Mouse (Mus musculus) CD4-positive, CD25-positive, alpha-beta regulatory T cell, adult 4 months (primary cell): ENCODE measurements around the gene Tmem135. TPM values are rescaled to one million over a fixed set of nuclear protein-coding genes. Genes with fewer than 3 reads are reported as not detected.
A peak's percentile ranks its signal among the peaks of the same experiment; 100 is the strongest.
"Not testable (repeated sequence)": the region's sequence is repeated elsewhere in the genome, so short reads cannot be mapped to it uniquely, and the experiment has no call there.

Source experiments
- ATAC-seq: one replicate; pipeline ENCODE4 v1.8.0; 2017
- polyA plus RNA-seq, 2 experiments: library from polyadenylated mRNA; unstranded; fragments of 100-300 nt; shearing (Covaris generic); gene quantifications; one replicate each; pipeline ENCODE4 v1.2.1; 2017

Tmem135 gene
- polyA plus RNA-seq, 2 experiments from 2014 or later, result 20.0 to 25.4 TPM

GRCm38 (mm10) chr7:89380935-89381705 is 22.9 kb downstream of the Tmem135 start:
- ATAC-seq, result no peak

GRCm38 (mm10) chr7:89371623-89372295 is 32.3 kb downstream of the Tmem135 start:
- ATAC-seq, result no peak

- peak; percentile 75 for ATAC-seq
These were observed 33.1 kb downstream of the Tmem135 start for GRCm38 (mm10) chr7:89370917-89371316.

- no peak for ATAC-seq
These were observed 33.9 kb downstream of the Tmem135 start for GRCm38 (mm10) chr7:89370086-89370485.

- no peak for ATAC-seq
These were observed 36.4 kb downstream of the Tmem135 start for GRCm38 (mm10) chr7:89367643-89368042.

- ATAC-seq, result no peak
These were observed 38.7 kb downstream of the Tmem135 start for GRCm38 (mm10) chr7:89365135-89365880.

GRCm38 (mm10) chr7:89363975-89364374 is 40.0 kb downstream of the Tmem135 start:
- no peak for ATAC-seq

GRCm38 (mm10) chr7:89356307-89356706 is 47.7 kb downstream of the Tmem135 start:
- ATAC-seq, result no peak

GRCm38 (mm10) chr7:89355519-89356255 is 48.3 kb downstream of the Tmem135 start:
- no peak for ATAC-seq

GRCm38 (mm10) chr7:89342021-89342420 is 62.0 kb downstream of the Tmem135 start:
- ATAC-seq, result no peak

- ATAC-seq, result no peak
These were observed 64.2 kb downstream of the Tmem135 start for GRCm38 (mm10) chr7:89339808-89340207.

- ATAC-seq, result peak; percentile 38
These were observed 64.9 kb downstream of the Tmem135 start for GRCm38 (mm10) chr7:89339142-89339435.

GRCm38 (mm10) chr7:89338350-89339141 is 65.5 kb downstream of the Tmem135 start:
- peak; percentile 88 for ATAC-seq

- no peak for ATAC-seq
These were observed 66.2 kb downstream of the Tmem135 start for GRCm38 (mm10) chr7:89337711-89338349.

- no peak for ATAC-seq
These were observed 67.6 kb downstream of the Tmem135 start for GRCm38 (mm10) chr7:89336434-89336833.

- ATAC-seq, result no peak
These were observed 68.7 kb downstream of the Tmem135 start for GRCm38 (mm10) chr7:89335316-89335715.

GRCm38 (mm10) chr7:89329896-89330295 is 74.1 kb downstream of the Tmem135 start:
- no peak for ATAC-seq

GRCm38 (mm10) chr7:89327731-89328130 is 76.3 kb downstream of the Tmem135 start:
- no peak for ATAC-seq

- no peak for ATAC-seq
These were observed 77.3 kb downstream of the Tmem135 start for GRCm38 (mm10) chr7:89326761-89327160.

- ATAC-seq, result no peak
These were observed 77.8 kb downstream of the Tmem135 start for GRCm38 (mm10) chr7:89326202-89326601.

GRCm38 (mm10) chr7:89322741-89323140 is 81.3 kb downstream of the Tmem135 start:
- not testable (repeated sequence) for ATAC-seq
